Mouse (Mus musculus): ENCODE data around the gene Ttc7b. TPM values are rescaled to one million over a fixed set of nuclear protein-coding genes. Genes with fewer than 3 reads are reported as not detected.

Gene Ttc7b
- polyA plus RNA-seq, 1 experiment from 2014 or later: 5.6 TPM

DNA sequence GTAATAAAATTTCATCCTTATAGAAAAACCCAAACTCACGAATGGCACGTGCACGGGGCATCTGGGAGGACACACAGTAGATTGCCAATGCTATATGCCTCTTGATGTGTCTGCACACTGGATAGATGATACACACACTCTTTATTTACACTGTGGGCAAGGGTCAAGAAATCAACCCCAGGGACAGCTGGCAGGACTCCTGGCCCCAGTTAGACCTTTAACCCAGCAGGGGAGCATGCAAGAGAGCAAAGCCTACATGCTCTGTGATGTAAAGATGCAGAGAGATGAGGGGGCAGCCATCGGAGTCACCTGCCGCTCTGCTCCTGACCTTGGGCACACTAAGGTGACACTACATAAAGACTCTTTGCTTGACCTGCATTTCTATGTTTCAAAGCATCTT lies 32.3 kb downstream of the Ttc7b start:
- no peaks in the 10 kb centered on the region for H3K27me3 ChIP-seq
- ATAC-seq (ENCODE audit: insufficient number of reproducible peaks, low FRiP score, low TSS enrichment, low read depth): no peak
- WGBS: 89% methylated on average over 5 of the region's 5 CpGs
- no peak overlapping the region for H3K4me3 ChIP-seq (replicated peaks)
- H3K9ac ChIP-seq: no peak overlapping the region
- peaks cover 35% of the 10 kb centered on the region for H3K36me3 ChIP-seq
- H3K4me1 ChIP-seq: no peaks in the 10 kb centered on the region
- H3K9me3 ChIP-seq (replicated peaks): no peaks in the 10 kb centered on the region
- no peak overlapping the region for H3K27ac ChIP-seq (replicated peaks)
- H3K4me2 ChIP-seq (replicated peaks): no peak overlapping the region

- H3K9me3 ChIP-seq (replicated peaks): no peaks in the 10 kb centered on the region
- H3K4me3 ChIP-seq (replicated peaks): no peak overlapping the region
- H3K4me1 ChIP-seq: no peaks in the 10 kb centered on the region
- H3K27ac ChIP-seq (replicated peaks): no peak overlapping the region
- H3K4me2 ChIP-seq (replicated peaks): no peak overlapping the region
- H3K9ac ChIP-seq: no peak overlapping the region
- H3K27me3 ChIP-seq: no peaks in the 10 kb centered on the region
- no peak for ATAC-seq (ENCODE audit: insufficient number of reproducible peaks, low FRiP score, low TSS enrichment, low read depth)
- 69% methylated on average over 6 of the region's 6 CpGs for whole genome bisulfite sequencing
- peaks cover 21% of the 10 kb centered on the region; the same call in 1 of the 2 replicates for H3K36me3 ChIP-seq
These were observed 34.4 kb downstream of the Ttc7b start for GRCm38 (mm10) chr12:100486232-100486631.

- WGBS: 81% methylated on average over 1 of the region's 1 CpGs
- no peaks in the 10 kb centered on the region for H3K4me1 ChIP-seq
These were observed 37.6 kb downstream of the Ttc7b start for GRCm38 (mm10) chr12:100483054-100483453.

GRCm38 (mm10) chr12:100482255-100482654 lies 38.4 kb downstream of the Ttc7b start:
- H3K4me2 ChIP-seq (replicated peaks): no peak overlapping the region
- H3K4me1 ChIP-seq: no peaks in the 10 kb centered on the region
- WGBS: 83% methylated on average over 7 of the region's 7 CpGs
- no peak overlapping the region for H3K9ac ChIP-seq
- H3K27me3 ChIP-seq: no peaks in the 10 kb centered on the region
- peaks cover 10% of the 10 kb centered on the region; the same call in 1 of the 2 replicates for H3K36me3 ChIP-seq
- H3K27ac ChIP-seq (replicated peaks): no peak overlapping the region
- no peaks in the 10 kb centered on the region for H3K9me3 ChIP-seq (replicated peaks)
- ATAC-seq (ENCODE audit: insufficient number of reproducible peaks, low FRiP score, low TSS enrichment, low read depth): no peak
- no peak overlapping the region for H3K4me3 ChIP-seq (replicated peaks)

More at GRCm38 (mm10) chr12:100483054-100483453, 37.6 kb downstream of the Ttc7b start:
- no peak for ATAC-seq (ENCODE audit: insufficient number of reproducible peaks, low FRiP score, low TSS enrichment, low read depth)
- Histone ChIP-seq H3K4me2 (replicated peaks) (no peak overlapping the region), H3K27me3 (no peaks in the 10 kb centered on the region), H3K27ac (replicated peaks) (no peak overlapping the region), H3K4me3 (replicated peaks) (no peak overlapping the region), H3K9me3 (replicated peaks) (no peaks in the 10 kb centered on the region), H3K9ac (no peak overlapping the region), H3K36me3 (peaks cover 10% of the 10 kb centered on the region; the same call in 1 of the 2 replicates)

- H3K27me3 ChIP-seq: no peaks in the 10 kb centered on the region
- H3K4me1 ChIP-seq: no peaks in the 10 kb centered on the region
- peaks cover 10% of the 10 kb centered on the region; the same call in 1 of the 2 replicates for H3K36me3 ChIP-seq
- 81% methylated on average over 8 of the region's 8 CpGs for WGBS
- no peak overlapping the region for H3K4me3 ChIP-seq (replicated peaks)
- H3K27ac ChIP-seq (replicated peaks): no peak overlapping the region
- ATAC-seq (ENCODE audit: insufficient number of reproducible peaks, low FRiP score, low TSS enrichment, low read depth): no peak
- no peaks in the 10 kb centered on the region for H3K9me3 ChIP-seq (replicated peaks)
- no peak overlapping the region for H3K4me2 ChIP-seq (replicated peaks)
- H3K9ac ChIP-seq: no peak overlapping the region
These were observed 39.1 kb downstream of the Ttc7b start for GRCm38 (mm10) chr12:100481443-100482026.

GRCm38 (mm10) chr12:100480642-100481442 lies 39.8 kb downstream of the Ttc7b start:
- H3K9me3 ChIP-seq (replicated peaks): no peaks in the 10 kb centered on the region

GRCm38 (mm10) chr12:100479892-100480621 lies 40.6 kb downstream of the Ttc7b start:
- WGBS: 28% methylated on average over 7 of the region's 7 CpGs
- Histone ChIP-seq H3K36me3 (peaks cover 3% of the 10 kb centered on the region; the same call in 1 of the 2 replicates), H3K4me1 (no peaks in the 10 kb centered on the region), H3K4me2 (replicated peaks) (no peak overlapping the region), H3K9ac (no peak overlapping the region), H3K9me3 (replicated peaks) (no peaks in the 10 kb centered on the region), H3K4me3 (replicated peaks) (no peak overlapping the region), H3K27ac (replicated peaks) (no peak overlapping the region), H3K27me3 (no peaks in the 10 kb centered on the region)
- ATAC-seq (ENCODE audit: insufficient number of reproducible peaks, low FRiP score, low TSS enrichment, low read depth): no peak

More at GRCm38 (mm10) chr12:100480642-100481442, 39.8 kb downstream of the Ttc7b start:
- WGBS: 83% methylated on average over 15 of the region's 15 CpGs
- no peaks in the 10 kb centered on the region for H3K4me1 ChIP-seq
- H3K36me3 ChIP-seq: peaks cover 10% of the 10 kb centered on the region; the same call in 1 of the 2 replicates
- H3K27ac ChIP-seq (replicated peaks): no peak overlapping the region; the same call in 1 of the 2 replicates
- no peak overlapping the region for H3K9ac ChIP-seq
- 0 out of 2 replicates have a peak, but pooled peaks have one; percentile 53 for ATAC-seq (ENCODE audit: insufficient number of reproducible peaks, low FRiP score, low TSS enrichment, low read depth)
- no peak overlapping the region for H3K4me3 ChIP-seq (replicated peaks)
- H3K27me3 ChIP-seq: no peaks in the 10 kb centered on the region
- no peak overlapping the region for H3K4me2 ChIP-seq (replicated peaks)

DNA sequence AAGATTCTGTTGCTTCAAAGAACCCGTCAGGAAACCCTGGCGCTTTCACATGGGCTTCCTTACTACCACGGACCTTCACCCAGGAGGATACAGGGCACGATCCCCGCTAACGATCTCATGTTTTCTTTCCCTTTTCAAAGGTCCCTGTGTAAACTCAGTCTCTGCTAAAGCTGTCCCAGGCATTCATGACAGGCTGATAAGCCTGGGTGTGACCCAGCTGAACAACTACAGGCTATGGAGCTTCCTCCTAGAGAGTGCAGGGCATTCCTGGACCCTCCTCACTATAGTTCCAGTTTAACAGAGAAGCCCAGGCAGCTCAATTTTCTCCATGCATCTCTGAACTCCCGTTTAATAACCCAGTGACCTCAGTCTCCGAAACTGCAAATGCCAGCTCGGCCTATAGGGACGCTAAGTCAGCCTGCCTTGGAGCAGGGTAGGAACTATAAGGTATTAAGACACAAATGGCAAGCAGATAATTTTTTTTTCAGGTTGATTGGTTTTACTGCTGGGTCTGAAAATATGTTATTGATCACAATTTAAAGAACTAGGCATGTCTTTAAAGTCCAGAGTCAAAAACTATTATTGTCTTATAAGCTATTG lies 41.3 kb downstream of the Ttc7b start:
- Histone ChIP-seq H3K9ac (no peak overlapping the region), H3K36me3 (peaks cover 3% of the 10 kb centered on the region; the same call in 1 of the 2 replicates), H3K4me2 (replicated peaks) (no peak overlapping the region), H3K4me3 (replicated peaks) (no peak overlapping the region), H3K27me3 (no peaks in the 10 kb centered on the region), H3K9me3 (replicated peaks) (no peaks in the 10 kb centered on the region), H3K4me1 (no peaks in the 10 kb centered on the region), H3K27ac (replicated peaks) (no peak overlapping the region)
- no peak for ATAC-seq (ENCODE audit: insufficient number of reproducible peaks, low FRiP score, low TSS enrichment, low read depth)
- 79% methylated on average over 10 of the region's 10 CpGs for WGBS

GRCm38 (mm10) chr12:100478615-100479014 lies 42.0 kb downstream of the Ttc7b start:
- WGBS: 81% methylated on average over 6 of the region's 6 CpGs
- Histone ChIP-seq H3K4me3 (replicated peaks) (no peak overlapping the region), H3K4me1 (no peaks in the 10 kb centered on the region), H3K4me2 (replicated peaks) (no peak overlapping the region), H3K9me3 (replicated peaks) (no peaks in the 10 kb centered on the region), H3K27me3 (no peaks in the 10 kb centered on the region), H3K27ac (replicated peaks) (no peak overlapping the region), H3K9ac (no peak overlapping the region), H3K36me3 (no peaks in the 10 kb centered on the region; the same call in 1 of the 2 replicates)
- no peak for ATAC-seq (ENCODE audit: insufficient number of reproducible peaks, low FRiP score, low TSS enrichment, low read depth)

- no peaks in the 10 kb centered on the region for H3K9me3 ChIP-seq (replicated peaks)
- no peak overlapping the region for H3K9ac ChIP-seq
- no peak for ATAC-seq (ENCODE audit: insufficient number of reproducible peaks, low FRiP score, low TSS enrichment, low read depth)
- H3K4me2 ChIP-seq (replicated peaks): no peak overlapping the region
- no peak overlapping the region for H3K27ac ChIP-seq (replicated peaks)
- H3K36me3 ChIP-seq: peaks cover 3% of the 10 kb centered on the region; the same call in 1 of the 2 replicates
- H3K4me1 ChIP-seq: no peaks in the 10 kb centered on the region
- no peak overlapping the region for H3K4me3 ChIP-seq (replicated peaks)
- 71% methylated on average over 6 of the region's 6 CpGs for WGBS
- no peaks in the 10 kb centered on the region for H3K27me3 ChIP-seq
These were observed 42.5 kb downstream of the Ttc7b start for GRCm38 (mm10) chr12:100478151-100478550.

DNA sequence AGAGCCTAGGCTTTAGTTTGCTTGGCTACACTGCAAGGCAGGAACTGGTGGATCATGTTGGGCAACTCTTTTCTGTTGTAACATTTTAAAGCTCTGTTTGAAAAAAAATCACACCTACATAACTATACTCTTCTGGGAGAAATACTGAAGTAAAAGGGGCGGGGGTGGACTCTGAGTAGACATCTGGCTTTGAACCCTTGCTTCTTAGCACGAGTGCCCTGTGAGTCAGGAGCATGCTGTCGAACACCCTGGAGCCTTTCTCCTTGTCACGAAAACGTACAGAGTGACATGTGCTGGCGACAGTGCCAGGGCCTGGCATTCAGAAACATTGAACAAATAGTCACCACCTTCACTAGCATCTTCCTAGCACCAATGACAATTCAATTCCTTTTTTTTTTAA lies 43.2 kb downstream of the Ttc7b start:
- no peak overlapping the region for H3K4me3 ChIP-seq (replicated peaks)
- H3K9me3 ChIP-seq (replicated peaks): no peaks in the 10 kb centered on the region
- no peak for ATAC-seq (ENCODE audit: insufficient number of reproducible peaks, low FRiP score, low TSS enrichment, low read depth)
- H3K36me3 ChIP-seq: peaks cover 5% of the 10 kb centered on the region; the same call in 1 of the 2 replicates
- WGBS: 78% methylated on average over 6 of the region's 6 CpGs
- H3K9ac ChIP-seq: no peak overlapping the region
- H3K4me1 ChIP-seq: no peaks in the 10 kb centered on the region
- H3K4me2 ChIP-seq (replicated peaks): no peak overlapping the region
- H3K27me3 ChIP-seq: no peaks in the 10 kb centered on the region
- no peak overlapping the region for H3K27ac ChIP-seq (replicated peaks)

All from embryonic facial prominence, embryonic 15.5 days (tissue).